Mouse (Mus musculus) lung, embryonic 16.5 days (tissue): ENCODE data around the gene Ddx52. TPM values are rescaled to one million over a fixed set of nuclear protein-coding genes. Genes with fewer than 3 reads are reported as not detected.

Experiments used
- ATAC-seq: fragments of 200-750 bp; cut with Nextera tagmentation; 2 replicates; pipeline ENCODE4 v1.8.0; 2017; ENCODE audit warnings: low read depth, mild to moderate bottlenecking, moderate library complexity
- H3K27ac ChIP-seq: fragments of 300-500 bp; sonication (generic); 2 replicates; pipeline ENCODE4 v1.5.1; 2014; ENCODE audit warnings: mild to moderate bottlenecking, control low read depth, low read length
- H3K27me3 ChIP-seq: fragments of 300-500 bp; sonication (generic); 2 replicates; pipeline ENCODE4 v1.6.1; 2014; ENCODE audit warnings: low read depth, low read length, mixed read lengths; ENCODE audit not compliant: control insufficient read depth, insufficient read depth
- H3K36me3 ChIP-seq: fragments of 300-500 bp; sonication (generic); 2 replicates; pipeline ENCODE4 v1.6.1; 2014; ENCODE audit warnings: low read length; ENCODE audit not compliant: control insufficient read depth, insufficient read depth
- H3K4me1 ChIP-seq: fragments of 300-500 bp; sonication (generic); replicated peaks from 2 replicates; pipeline ENCODE4 v1.6.1; 2014; ENCODE audit warnings: low read length, mixed read lengths; ENCODE audit not compliant: control insufficient read depth, insufficient read depth
- H3K4me2 ChIP-seq: fragments of 300-500 bp; sonication (generic); 2 replicates; pipeline ENCODE4 v1.6.1; 2014; ENCODE audit warnings: low read depth, low read length, control low read depth
- H3K4me3 ChIP-seq: fragments of 300-500 bp; sonication (generic); 2 replicates; pipeline ENCODE4 v1.5.1; 2014; ENCODE audit warnings: mild to moderate bottlenecking, low read length, control low read depth
- H3K9ac ChIP-seq: fragments of 300-500 bp; sonication (generic); 2 replicates; pipeline ENCODE4 v1.6.1; 2014; ENCODE audit warnings: low read length, control low read depth
- H3K9me3 ChIP-seq: fragments of 300-500 bp; sonication (generic); 2 replicates; pipeline ENCODE4 v1.6.1; 2016; ENCODE audit warnings: low read length; ENCODE audit not compliant: control insufficient read depth
- WGBS: fragments of 180-500 bp; shearing (Covaris S2); extraction: QIAGEN DNeasy Blood & Tissue Kit; methylation state at CpG from one replicate; pipeline ENCODE4 v1.1.7; 2014; 5-methylcytosine and 5-hydroxymethylcytosine counted together
- polyA plus RNA-seq: library from polyadenylated mRNA; unstranded; fragments of >200 nt; fragmentation: Nextera tagmentation; extraction: Ambion mirVana; gene quantifications from 2 replicates; pipeline ENCODE4 v1.2.1, GENCODE M21; 2015

The Ddx52 gene
- polyA plus RNA-seq, 1 experiment from 2014 or later = 35.6 TPM

- H3K9ac ChIP-seq = no peak overlapping the region
- no peak overlapping the region for H3K4me2 ChIP-seq
- no peaks in the 10 kb centered on the region for H3K27me3 ChIP-seq
- no peak overlapping the region for H3K27ac ChIP-seq
- 0 out of 2 replicates have a peak, but pooled peaks cover 14% of the 10 kb centered on the region for H3K36me3 ChIP-seq
- no peak overlapping the region for H3K4me3 ChIP-seq
- no peaks in the 10 kb centered on the region for H3K4me1 ChIP-seq
- 86% methylated on average over 6 of the region's 6 CpGs for WGBS
- no peaks in the 10 kb centered on the region for H3K9me3 ChIP-seq
- ATAC-seq = no peak
These were observed 38.1 kb downstream of the Ddx52 start for GRCm38 (mm10) chr11:83979992-83980391.

- Histone ChIP-seq H3K4me3 (no peak overlapping the region), H3K4me1 (no peaks in the 10 kb centered on the region), H3K4me2 (no peak overlapping the region), H3K9ac (no peak overlapping the region), H3K36me3 (peaks cover 14% of the 10 kb centered on the region; the same call in 1 of the 2 replicates), H3K27ac (no peak overlapping the region), H3K9me3 (no peaks in the 10 kb centered on the region), H3K27me3 (no peaks in the 10 kb centered on the region)
- no peak for ATAC-seq
- WGBS = 77% methylated on average over 10 of the region's 10 CpGs
These were observed 39.5 kb downstream of the Ddx52 start for GRCm38 (mm10) chr11:83981338-83981737.

- Histone ChIP-seq H3K9ac (no peak overlapping the region), H3K4me1 (no peaks in the 10 kb centered on the region), H3K36me3 (peaks cover 12% of the 10 kb centered on the region), H3K27me3 (no peaks in the 10 kb centered on the region), H3K4me3 (no peak overlapping the region), H3K27ac (no peak overlapping the region), H3K9me3 (no peaks in the 10 kb centered on the region), H3K4me2 (no peak overlapping the region)
- no peak for ATAC-seq
- 70% methylated on average over 4 of the region's 4 CpGs for WGBS
These were observed 49.8 kb downstream of the Ddx52 start for GRCm38 (mm10) chr11:83991701-83992100.

GRCm38 (mm10) chr11:83993428-83993827 is 51.6 kb downstream of the Ddx52 start:
- WGBS = 47% methylated on average over 2 of the region's 2 CpGs
- ATAC-seq = no peak

GRCm38 (mm10) chr11:83994481-83994880 is 52.6 kb downstream of the Ddx52 start:
- peaks cover 16% of the 10 kb centered on the region for H3K36me3 ChIP-seq
- no peak overlapping the region for H3K4me2 ChIP-seq
- 80% methylated on average over 3 of the region's 3 CpGs for WGBS
- H3K9ac ChIP-seq = no peak overlapping the region
- H3K27me3 ChIP-seq = no peaks in the 10 kb centered on the region
- no peak overlapping the region for H3K4me3 ChIP-seq
- H3K9me3 ChIP-seq = no peaks in the 10 kb centered on the region
- ATAC-seq = no peak
- H3K4me1 ChIP-seq = no peaks in the 10 kb centered on the region
- H3K27ac ChIP-seq = no peak overlapping the region

More at GRCm38 (mm10) chr11:83993428-83993827, 51.6 kb downstream of the Ddx52 start:
- Histone ChIP-seq H3K4me3 (no peak overlapping the region), H3K9me3 (no peaks in the 10 kb centered on the region), H3K9ac (no peak overlapping the region), H3K4me1 (no peaks in the 10 kb centered on the region), H3K36me3 (peaks cover 16% of the 10 kb centered on the region), H3K27ac (no peak overlapping the region), H3K27me3 (no peaks in the 10 kb centered on the region), H3K4me2 (no peak overlapping the region)

- WGBS = 76% methylated on average over 2 of the region's 2 CpGs
- no peak overlapping the region for H3K4me3 ChIP-seq
- H3K27me3 ChIP-seq = no peaks in the 10 kb centered on the region
- no peak overlapping the region for H3K9ac ChIP-seq
- no peaks in the 10 kb centered on the region for H3K4me1 ChIP-seq
- no peak for ATAC-seq
- H3K4me2 ChIP-seq = no peak overlapping the region
- H3K9me3 ChIP-seq = no peaks in the 10 kb centered on the region
- H3K36me3 ChIP-seq = peaks cover 13% of the 10 kb centered on the region
- H3K27ac ChIP-seq = no peak overlapping the region
These were observed 53.7 kb downstream of the Ddx52 start for GRCm38 (mm10) chr11:83995535-83995950.

GRCm38 (mm10) chr11:83997171-83997868 is 55.5 kb downstream of the Ddx52 start:
- no peak overlapping the region for H3K4me3 ChIP-seq
- H3K27me3 ChIP-seq = no peaks in the 10 kb centered on the region
- H3K4me1 ChIP-seq = no peaks in the 10 kb centered on the region
- no peak overlapping the region for H3K9ac ChIP-seq
- no peak for ATAC-seq
- peaks cover 9% of the 10 kb centered on the region for H3K36me3 ChIP-seq
- no peaks in the 10 kb centered on the region for H3K9me3 ChIP-seq
- whole genome bisulfite sequencing = 82% methylated on average over 5 of the region's 5 CpGs
- H3K27ac ChIP-seq = no peak overlapping the region
- H3K4me2 ChIP-seq = no peak overlapping the region

- H3K4me3 ChIP-seq = no peak overlapping the region
- no peaks in the 10 kb centered on the region for H3K4me1 ChIP-seq
- no peak overlapping the region for H3K27ac ChIP-seq
- H3K9me3 ChIP-seq = no peaks in the 10 kb centered on the region
- H3K27me3 ChIP-seq = no peaks in the 10 kb centered on the region
- no peak overlapping the region for H3K9ac ChIP-seq
- ATAC-seq = no peak
- H3K4me2 ChIP-seq = no peak overlapping the region
- 93% methylated on average over 3 of the region's 3 CpGs for WGBS
- H3K36me3 ChIP-seq = peaks cover 12% of the 10 kb centered on the region
These were observed 57.1 kb downstream of the Ddx52 start for GRCm38 (mm10) chr11:83998993-83999392.

- no peak for ATAC-seq
- Histone ChIP-seq H3K4me2 (no peak overlapping the region), H3K27me3 (no peaks in the 10 kb centered on the region), H3K9me3 (no peaks in the 10 kb centered on the region), H3K27ac (no peak overlapping the region), H3K9ac (no peak overlapping the region), H3K4me1 (no peaks in the 10 kb centered on the region), H3K4me3 (no peak overlapping the region), H3K36me3 (peaks cover 12% of the 10 kb centered on the region)
- WGBS = 88% methylated on average over 4 of the region's 4 CpGs
These were observed 57.6 kb downstream of the Ddx52 start for GRCm38 (mm10) chr11:83999411-83999915.
